Mouse (Mus musculus): ENCODE measurements around the gene Lmx1b. TPM values are rescaled to one million over a fixed set of nuclear protein-coding genes. Genes with fewer than 3 reads are reported as not detected.

The Lmx1b gene
- polyA plus RNA-seq, 1 experiment: 3.7 TPM

GRCm38 (mm10) chr2:33604846-33605486 is 35.3 kb downstream of the Lmx1b start:
- Histone ChIP-seq H3K4me3 (ENCODE audit: insufficient read depth, low read depth, low read length) (no peak overlapping the region), H3K36me3 (ENCODE audit: control insufficient read depth, insufficient read depth, low read length) (no peaks in the 10 kb centered on the region), H3K4me1 (ENCODE audit: control insufficient read depth, insufficient read depth, low read length) (no peaks in the 10 kb centered on the region), H3K27me3 (replicated peaks; ENCODE audit: control insufficient read depth, insufficient read depth, low read length) (peaks cover 1% of the 10 kb centered on the region; the same call in 1 of the 2 replicates), H3K27ac (ENCODE audit: insufficient read depth, low read depth, low read length) (no peak overlapping the region)
- TF ChIP-seq CTCF (conservative IDR thresholded peaks at IDR 0.05; ENCODE audit: insufficient read depth, insufficient read length, low read depth, low read length) (no peak), POLR2A (IDR thresholded peaks at IDR 0.05; ENCODE audit: low read depth, low read length) (no peak)
- no peak for DNase-seq
- WGBS: 25% methylated on average over 7 of the region's 7 CpGs

GRCm38 (mm10) chr2:33600520-33600919 is 39.8 kb downstream of the Lmx1b start:
- H3K36me3 ChIP-seq (ENCODE audit: control insufficient read depth, insufficient read depth, low read length): no peaks in the 10 kb centered on the region
- 48% methylated on average over 6 of the region's 6 CpGs for whole genome bisulfite sequencing
- H3K4me1 ChIP-seq (ENCODE audit: control insufficient read depth, insufficient read depth, low read length): no peaks in the 10 kb centered on the region
- H3K27ac ChIP-seq (ENCODE audit: insufficient read depth, low read depth, low read length): no peak overlapping the region
- TF ChIP-seq CTCF (conservative IDR thresholded peaks at IDR 0.05; ENCODE audit: insufficient read depth, insufficient read length, low read depth, low read length): no peak
- TF ChIP-seq POLR2A (IDR thresholded peaks at IDR 0.05; ENCODE audit: low read depth, low read length): no peak
- H3K27me3 ChIP-seq (replicated peaks; ENCODE audit: control insufficient read depth, insufficient read depth, low read length): no peaks in the 10 kb centered on the region
- no peak for DNase-seq
- H3K4me3 ChIP-seq (ENCODE audit: insufficient read depth, low read depth, low read length): no peak overlapping the region

GRCm38 (mm10) chr2:33597384-33597783 is 42.9 kb downstream of the Lmx1b start:
- no peaks in the 10 kb centered on the region for H3K4me1 ChIP-seq (ENCODE audit: control insufficient read depth, insufficient read depth, low read length)
- H3K4me3 ChIP-seq (ENCODE audit: insufficient read depth, low read depth, low read length): no peak overlapping the region
- H3K27me3 ChIP-seq (replicated peaks; ENCODE audit: control insufficient read depth, insufficient read depth, low read length): no peaks in the 10 kb centered on the region
- no peak overlapping the region for H3K27ac ChIP-seq (ENCODE audit: insufficient read depth, low read depth, low read length)
- WGBS: 66% methylated on average over 4 of the region's 4 CpGs
- DNase-seq: no peak
- no peak for TF ChIP-seq CTCF (conservative IDR thresholded peaks at IDR 0.05; ENCODE audit: insufficient read depth, insufficient read length, low read depth, low read length)
- no peaks in the 10 kb centered on the region for H3K36me3 ChIP-seq (ENCODE audit: control insufficient read depth, insufficient read depth, low read length)

- no peak for DNase-seq
- 49% methylated on average over 7 of the region's 7 CpGs for WGBS
- H3K36me3 ChIP-seq (ENCODE audit: control insufficient read depth, insufficient read depth, low read length): no peaks in the 10 kb centered on the region
- no peaks in the 10 kb centered on the region for H3K4me1 ChIP-seq (ENCODE audit: control insufficient read depth, insufficient read depth, low read length)
- no peaks in the 10 kb centered on the region for H3K27me3 ChIP-seq (replicated peaks; ENCODE audit: control insufficient read depth, insufficient read depth, low read length)
- no peak overlapping the region for H3K4me3 ChIP-seq (ENCODE audit: insufficient read depth, low read depth, low read length)
- H3K27ac ChIP-seq (ENCODE audit: insufficient read depth, low read depth, low read length): no peak overlapping the region
- TF ChIP-seq CTCF (conservative IDR thresholded peaks at IDR 0.05; ENCODE audit: insufficient read depth, insufficient read length, low read depth, low read length) (no peak), POLR2A (IDR thresholded peaks at IDR 0.05; ENCODE audit: low read depth, low read length) (no peak)
Measured at GRCm38 (mm10) chr2:33595085-33595423, 45.3 kb downstream of the Lmx1b start.

GRCm38 (mm10) chr2:33594181-33595084 is 45.9 kb downstream of the Lmx1b start:
- H3K27me3 ChIP-seq (replicated peaks; ENCODE audit: control insufficient read depth, insufficient read depth, low read length): no peaks in the 10 kb centered on the region
- TF ChIP-seq CTCF (conservative IDR thresholded peaks at IDR 0.05; ENCODE audit: insufficient read depth, insufficient read length, low read depth, low read length) (no peak), POLR2A (IDR thresholded peaks at IDR 0.05; ENCODE audit: low read depth, low read length) (no peak)
- H3K4me3 ChIP-seq (ENCODE audit: insufficient read depth, low read depth, low read length): no peak overlapping the region
- 65% methylated on average over 9 of the region's 9 CpGs for WGBS
- no peaks in the 10 kb centered on the region for H3K4me1 ChIP-seq (ENCODE audit: control insufficient read depth, insufficient read depth, low read length)
- H3K27ac ChIP-seq (ENCODE audit: insufficient read depth, low read depth, low read length): no peak overlapping the region
- no peak for DNase-seq
- no peaks in the 10 kb centered on the region for H3K36me3 ChIP-seq (ENCODE audit: control insufficient read depth, insufficient read depth, low read length)

- Histone ChIP-seq H3K4me1 (ENCODE audit: control insufficient read depth, insufficient read depth, low read length) (no peaks in the 10 kb centered on the region), H3K36me3 (ENCODE audit: control insufficient read depth, insufficient read depth, low read length) (no peaks in the 10 kb centered on the region), H3K4me3 (ENCODE audit: insufficient read depth, low read depth, low read length) (no peak overlapping the region), H3K27me3 (replicated peaks; ENCODE audit: control insufficient read depth, insufficient read depth, low read length) (no peaks in the 10 kb centered on the region), H3K27ac (ENCODE audit: insufficient read depth, low read depth, low read length) (no peak overlapping the region)
- DNase-seq: no peak
- WGBS: 56% methylated on average over 12 of the region's 12 CpGs
- no peak for TF ChIP-seq CTCF (conservative IDR thresholded peaks at IDR 0.05; ENCODE audit: insufficient read depth, insufficient read length, low read depth, low read length)
- no peak for TF ChIP-seq POLR2A (IDR thresholded peaks at IDR 0.05; ENCODE audit: low read depth, low read length)
Measured at GRCm38 (mm10) chr2:33592931-33593555, 47.3 kb downstream of the Lmx1b start.

GRCm38 (mm10) chr2:33589280-33589679 is 51.0 kb downstream of the Lmx1b start:
- H3K4me1 ChIP-seq (ENCODE audit: control insufficient read depth, insufficient read depth, low read length): no peaks in the 10 kb centered on the region
- no peaks in the 10 kb centered on the region for H3K27me3 ChIP-seq (replicated peaks; ENCODE audit: control insufficient read depth, insufficient read depth, low read length)
- H3K36me3 ChIP-seq (ENCODE audit: control insufficient read depth, insufficient read depth, low read length): no peaks in the 10 kb centered on the region
- no peak for DNase-seq
- no peak overlapping the region for H3K4me3 ChIP-seq (ENCODE audit: insufficient read depth, low read depth, low read length)
- no peak for TF ChIP-seq CTCF (conservative IDR thresholded peaks at IDR 0.05; ENCODE audit: insufficient read depth, insufficient read length, low read depth, low read length)
- TF ChIP-seq POLR2A (IDR thresholded peaks at IDR 0.05; ENCODE audit: low read depth, low read length): no peak
- H3K27ac ChIP-seq (ENCODE audit: insufficient read depth, low read depth, low read length): no peak overlapping the region
- WGBS: 85% methylated on average over 9 of the region's 9 CpGs
